Mouse (Mus musculus) retina, postnatal 7 days (tissue): ENCODE measurements at regions not wholly inside any gene's neighbourhood (a gene's known extent, or its start where the extent isn't known, plus 50 kb on each side); places are given as distances from the start of the nearest gene placed in this dataset.

Experiments used
- DNase-seq: peaks from one replicate; pipeline ENCODE4 v3.0.0-alpha.2; 2012; ENCODE audit warnings: low read depth, low spot score

- no peak for DNase-seq
Measured at GRCm38 (mm10) chr8:35300881-35301521, 464.6 kb upstream of the Gm19410 start.

GRCm38 (mm10) chr8:35302856-35303255, 462.7 kb upstream of the Gm19410 start:
- no peak for DNase-seq

- no peak for DNase-seq
Measured at GRCm38 (mm10) chr8:35321270-35321865, 444.2 kb upstream of the Gm19410 start.

GRCm38 (mm10) chr8:35323180-35323975, 442.2 kb upstream of the Gm19410 start:
- DNase-seq: no peak
